Comparison of ENCODE assay signal across 9 mouse cellular contexts in genomic region chr8:80813439-80813838, GRCm38 (mm10).
DNase-seq lines count a peak whose midpoint lies in the region; ATAC-seq and TF ChIP-seq lines count a peak whose summit lies in the region.
"Had no signal": no experiment of that assay in that cellular context is flagged by ENCODE, and none has a peak within 500 bp of the region (broad histone marks: within the 10 kb centered on the region; RNA-seq: fewer than 3 reads in every experiment).

No protein-coding gene starts in this region.

- no peak overlapping the region for H3K9ac ChIP-seq in kidney, postnatal 0 days (ENCODE audit: low read depth, low read length)
- no peak overlapping the region for H3K9ac ChIP-seq in kidney, embryonic 15.5 days
- H3K9ac ChIP-seq in lung, postnatal 0 days (replicated peaks; ENCODE audit: low read depth) = no peak overlapping the region
- H3K9ac ChIP-seq: midbrain, embryonic 12.5 days had no signal

- no peak overlapping the region for H3K4me2 ChIP-seq in kidney, postnatal 0 days (ENCODE audit: low read length)
- H3K4me2 ChIP-seq in kidney, embryonic 15.5 days = no peak overlapping the region
- no peak overlapping the region for H3K4me2 ChIP-seq in lung, postnatal 0 days (replicated peaks; ENCODE audit: low read depth, low read length)
- H3K4me2 ChIP-seq: midbrain, embryonic 12.5 days had no signal

- no peak overlapping the region for H3K27ac ChIP-seq in kidney, postnatal 0 days
- H3K27ac ChIP-seq in kidney, embryonic 15.5 days = no peak overlapping the region
- no peak overlapping the region for H3K27ac ChIP-seq in cortical plate, adult 2 months (ENCODE audit: insufficient read depth, low read length)
- no peak overlapping the region for H3K27ac ChIP-seq in lung, postnatal 0 days (ENCODE audit: low read length)
- H3K27ac ChIP-seq: midbrain, embryonic 12.5 days had no signal

- no peaks in the 10 kb centered on the region for H3K36me3 ChIP-seq in kidney, postnatal 0 days (ENCODE audit: insufficient read depth, low read length)
- no peaks in the 10 kb centered on the region for H3K36me3 ChIP-seq in kidney, embryonic 15.5 days
- no peaks in the 10 kb centered on the region for H3K36me3 ChIP-seq in lung, postnatal 0 days (ENCODE audit: insufficient read depth, low read length)
- H3K36me3 ChIP-seq: midbrain, embryonic 12.5 days had no signal

- peak; percentile 75 for TF ChIP-seq CTCF in kidney, postnatal 0 days (IDR thresholded peaks at IDR 0.05; ENCODE audit: low read depth)
- TF ChIP-seq CTCF in cortical plate, adult 2 months (IDR thresholded peaks at IDR 0.05; ENCODE audit: extremely low read depth, insufficient read depth, low read length) = peak; percentile 44
- TF ChIP-seq CTCF in lung, postnatal 0 days (IDR thresholded peaks at IDR 0.05) = peak; percentile 77

- TF ChIP-seq POLR2A in cortical plate, adult 2 months (IDR thresholded peaks at IDR 0.05; ENCODE audit: extremely low read depth, insufficient read depth, low read length) = no peak

- peak; percentile 41 to 50 for DNase-seq in adrenal gland, adult 18-20 months (ENCODE audit: low spot score in 2 of 2)
- no peak for DNase-seq in adrenal gland, adult 8-10 months
- peak; percentile 74 for DNase-seq in kidney, postnatal 0 days (ENCODE audit: low spot score)
- peak; percentile 38 for DNase-seq in MN1 (ENCODE audit: low spot score)
- peak; percentile 73 for DNase-seq in lung, postnatal 0 days (ENCODE audit: low spot score)
- no peak for DNase-seq in urinary bladder, adult 2 months (ENCODE audit: low spot score)

- H3K27me3 ChIP-seq in kidney, postnatal 0 days (ENCODE audit: insufficient read depth, low read length) = no peaks in the 10 kb centered on the region
- H3K27me3 ChIP-seq in kidney, embryonic 15.5 days = no peaks in the 10 kb centered on the region
- no peaks in the 10 kb centered on the region for H3K27me3 ChIP-seq in lung, postnatal 0 days (replicated peaks; ENCODE audit: insufficient read depth, low read length)
- H3K27me3 ChIP-seq: midbrain, embryonic 12.5 days had no signal

- peaks cover 25% of the 10 kb centered on the region for H3K4me1 ChIP-seq in kidney, postnatal 0 days (replicated peaks; ENCODE audit: insufficient read depth, low read length)
- peaks cover 57% of the 10 kb centered on the region for H3K4me1 ChIP-seq in kidney, embryonic 15.5 days
- H3K4me1 ChIP-seq in cortical plate, adult 2 months (ENCODE audit: control insufficient read depth, insufficient read depth, low read length) = peaks cover 7% of the 10 kb centered on the region; the same call in 1 of the 2 replicates
- H3K4me1 ChIP-seq in lung, postnatal 0 days (ENCODE audit: insufficient read depth, low read depth, low read length) = peaks cover 32% of the 10 kb centered on the region

- no peaks in the 10 kb centered on the region for H3K9me3 ChIP-seq in kidney, postnatal 0 days (replicated peaks; ENCODE audit: low read length)
- H3K9me3 ChIP-seq in kidney, embryonic 15.5 days (replicated peaks) = no peaks in the 10 kb centered on the region
- no peaks in the 10 kb centered on the region for H3K9me3 ChIP-seq in lung, postnatal 0 days (ENCODE audit: low read length)
- H3K9me3 ChIP-seq: midbrain, embryonic 12.5 days had no signal

- TF ChIP-seq EP300 in lung, postnatal 0 days (IDR thresholded peaks at IDR 0.05) = no peak

- no peak for ATAC-seq in kidney, postnatal 0 days (replicated peaks; ENCODE audit: low FRiP score, low read depth)
- no peak for ATAC-seq in kidney, embryonic 15.5 days (replicated peaks; ENCODE audit: low FRiP score)
- ATAC-seq in lung, postnatal 0 days = peak; percentile 40; the same call in 1 of the 2 replicates

- 75% methylated on average over 5 of the region's 5 CpGs for WGBS in kidney, postnatal 0 days
- 80% methylated on average over 5 of the region's 5 CpGs for WGBS in kidney, embryonic 15.5 days
- WGBS in lung, postnatal 0 days = 79% methylated on average over 5 of the region's 5 CpGs

- H3K4me3 ChIP-seq in kidney, postnatal 0 days (replicated peaks; ENCODE audit: low read depth, low read length) = no peak overlapping the region
- H3K4me3 ChIP-seq in kidney, embryonic 15.5 days (replicated peaks) = no peak overlapping the region
- no peak overlapping the region for H3K4me3 ChIP-seq in cortical plate, adult 2 months (ENCODE audit: insufficient read depth, low read length)
- H3K4me3 ChIP-seq in lung, postnatal 0 days (ENCODE audit: low read depth, low read length) = no peak overlapping the region
- H3K4me3 ChIP-seq: midbrain, embryonic 12.5 days had no signal

Comparison
In these comparisons a context has a peak if more than half of its experiments do, and no peak if none do; other contexts are left out.
1. DNase-seq: peak in adrenal gland, adult 18-20 months (2 of 2), kidney, postnatal 0 days (single experiment), MN1 (single experiment) and lung, postnatal 0 days (single experiment); none in adrenal gland, adult 8-10 months (single experiment) and urinary bladder, adult 2 months (single experiment).
2. Peak in every context shown above with its lines, with median percentiles within 50 percentile points of each other: CTCF ChIP-seq.